Mouse (Mus musculus): ENCODE data around the gene Aldh3a2. TPM values are rescaled to one million over a fixed set of nuclear protein-coding genes. Genes with fewer than 3 reads are reported as not detected.
"Not testable (repeated sequence)": the region's sequence is repeated elsewhere in the genome, so short reads cannot be mapped to it uniquely, and the experiment has no call there.

Aldh3a2 gene
- 49.7 TPM for polyA plus RNA-seq (2021)

DNA sequence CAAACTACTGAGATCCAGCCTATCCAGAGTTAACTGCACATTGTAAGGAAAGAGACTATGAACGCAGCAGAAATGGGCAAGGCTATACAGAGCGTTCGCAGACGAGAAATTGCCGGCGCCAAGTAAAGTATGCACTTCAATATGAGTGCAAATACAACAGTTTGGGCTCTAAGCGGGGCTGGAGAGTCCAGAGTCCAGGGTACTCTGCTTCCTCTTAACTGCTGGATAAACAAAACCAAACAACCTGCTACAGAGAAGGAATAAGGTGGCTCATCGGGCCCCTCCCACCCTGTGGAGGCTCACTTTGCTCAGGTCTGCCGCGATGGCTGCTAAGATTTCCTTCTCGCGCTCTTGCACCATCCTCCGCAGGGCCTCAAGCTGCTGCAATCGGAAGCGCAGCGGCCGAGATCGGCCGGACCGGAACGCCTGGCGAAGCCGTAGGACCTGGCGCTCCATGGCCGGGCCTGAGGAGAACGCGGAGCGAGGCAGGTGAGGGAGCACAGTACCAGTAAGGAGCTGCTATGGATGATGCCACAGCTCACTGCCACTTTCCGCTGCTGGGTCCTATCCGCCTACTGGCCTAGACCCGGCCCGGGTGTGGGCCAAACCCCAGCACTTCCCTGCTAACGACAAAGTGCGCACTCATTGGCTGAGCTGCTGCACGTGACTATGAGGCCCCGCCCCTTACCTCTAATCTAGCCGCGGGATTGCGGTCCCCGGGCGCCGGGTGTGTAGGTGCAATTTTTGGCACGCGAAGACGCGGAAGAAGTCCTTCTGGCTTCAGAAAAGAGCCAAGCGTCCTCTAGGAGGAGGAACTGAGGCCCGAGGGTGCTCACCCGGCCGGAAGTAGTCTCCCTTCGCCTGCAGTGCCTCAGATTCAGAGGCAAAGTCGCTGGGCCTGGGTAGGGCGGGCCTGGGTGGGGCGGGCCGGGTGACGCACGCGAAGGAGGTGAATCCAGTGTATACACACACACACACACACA, at the start of gene Aldh3a2:
Gene Aldh3a2 (minus strand): TSS at position 914 of the 983 bp plus-strand sequence.
- TF ChIP-seq CTCF (IDR thresholded peaks at IDR 0.05): no peak
- H3K27me3 ChIP-seq: no peaks in the 10 kb centered on the region
- in situ Hi-C loops (cut with MboI; ENCODE audit: low pct_unique_long_range_greater_than_20kb): no loop called here
- ChIA-PET POLR2A (interaction anchor here (0.5 kb wide), 1 partner anchor 120 kb away, joined by 3 read pairs; no protein-coding TSS in a partner anchor), CTCF (no interaction called here)
- ATAC-seq: peak; percentile 98
- DNase-seq (ENCODE audit: low read depth, low spot score): peak; percentile 71

DNA sequence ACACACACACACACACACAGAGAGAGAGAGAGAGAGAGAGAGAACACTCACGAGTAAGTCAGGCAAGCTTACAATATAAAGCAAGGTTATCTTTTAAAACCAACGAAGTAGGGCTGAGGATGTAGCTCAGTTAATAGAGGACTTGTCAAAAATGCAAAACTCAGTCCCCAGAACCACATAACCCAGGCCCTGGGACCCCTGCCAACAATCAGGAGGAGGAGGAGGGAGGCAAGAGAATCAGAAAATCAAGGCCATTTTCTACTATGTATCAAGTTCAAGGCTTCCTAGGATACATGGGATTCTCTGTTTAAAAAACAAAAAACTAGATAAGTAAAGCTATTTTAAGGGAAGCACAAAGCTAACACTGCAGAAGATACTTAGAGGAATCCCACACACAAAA, 49.6 kb upstream of the Aldh3a2 start:
- no peak for TF ChIP-seq CTCF (IDR thresholded peaks at IDR 0.05)
- in situ Hi-C loops (cut with MboI; ENCODE audit: low pct_unique_long_range_greater_than_20kb): no loop called here
- CTCF ChIA-PET: no interaction called here
- POLR2A ChIA-PET: no interaction called here
- H3K27me3 ChIP-seq: peaks cover 12% of the 10 kb centered on the region
- no peak for ATAC-seq
- DNase-seq (ENCODE audit: low read depth, low spot score): no peak

DNA sequence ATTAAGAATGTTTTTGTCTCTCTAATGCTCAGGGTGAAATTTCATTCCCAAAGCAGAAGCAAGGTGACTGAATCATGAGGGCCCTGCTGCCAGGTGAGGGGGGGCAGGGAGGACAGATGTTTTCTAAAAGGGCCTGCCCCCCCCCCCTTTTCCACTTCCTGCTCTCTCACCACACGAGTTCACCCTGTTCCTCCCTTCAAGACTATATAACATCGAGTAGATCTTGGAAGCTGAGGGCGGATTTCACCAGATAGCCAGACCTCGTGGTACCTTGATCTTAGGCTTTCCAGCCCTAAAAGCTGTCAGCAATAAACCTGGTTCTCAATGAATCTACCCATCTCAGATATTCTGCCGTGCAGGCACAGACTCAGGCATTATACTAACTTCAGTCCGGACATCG, 43.1 kb upstream of the Aldh3a2 start:
- TF ChIP-seq CTCF (IDR thresholded peaks at IDR 0.05): no peak
- ChIA-PET POLR2A (no interaction called here), CTCF (no interaction called here)
- peaks cover 7% of the 10 kb centered on the region for H3K27me3 ChIP-seq
- DNase-seq (ENCODE audit: low read depth, low spot score) (no peak), ATAC-seq (no peak)
- in situ Hi-C loops (cut with MboI; ENCODE audit: low pct_unique_long_range_greater_than_20kb): no loop called here

DNA sequence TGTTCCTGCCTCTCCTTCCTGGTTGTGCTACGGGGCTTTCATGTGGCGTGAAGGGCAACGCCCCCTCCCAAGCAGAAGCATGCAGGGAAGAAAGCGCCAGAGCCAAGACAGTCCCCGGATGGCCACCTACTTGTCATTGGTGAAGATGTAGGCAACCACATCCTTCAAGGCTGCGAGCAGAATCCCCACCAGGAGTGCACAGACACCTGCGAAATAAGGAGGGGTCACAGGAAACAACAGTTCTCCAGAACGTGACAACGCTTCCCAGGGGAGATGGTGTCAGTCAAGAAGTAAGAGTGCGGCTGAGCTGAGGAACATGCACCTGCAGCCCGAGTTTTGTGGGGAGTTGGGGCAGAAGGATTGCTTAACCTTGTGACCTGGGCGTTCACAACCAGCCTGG, 42.6 kb upstream of the Aldh3a2 start:
- TF ChIP-seq CTCF (IDR thresholded peaks at IDR 0.05): no peak

DNA sequence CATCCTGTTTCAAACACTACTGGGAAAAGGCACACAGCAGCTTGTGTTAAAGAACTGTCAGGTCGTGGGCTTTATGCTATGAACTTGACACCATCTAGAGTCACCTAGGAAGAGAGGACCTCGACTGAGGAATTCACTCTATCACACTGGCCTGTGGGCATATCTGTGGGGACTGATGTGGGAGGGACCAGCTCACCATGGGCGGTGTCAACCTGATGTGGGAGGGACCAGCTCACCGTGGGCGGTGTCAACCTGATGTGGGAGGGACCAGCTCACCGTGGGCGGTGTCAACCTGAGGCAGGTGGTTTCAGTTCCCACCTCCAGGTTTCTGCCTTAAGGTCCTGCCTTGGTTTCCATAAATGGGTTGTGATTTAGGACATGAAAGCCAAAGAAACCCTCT, 40.5 kb upstream of the Aldh3a2 start:
- TF ChIP-seq CTCF (IDR thresholded peaks at IDR 0.05): no peak
- CTCF ChIA-PET: no interaction called here
- ATAC-seq: no peak
- POLR2A ChIA-PET: no interaction called here
- no peak for DNase-seq (ENCODE audit: low read depth, low spot score)
- in situ Hi-C loops (cut with MboI; ENCODE audit: low pct_unique_long_range_greater_than_20kb): no loop called here
- peaks cover 7% of the 10 kb centered on the region for H3K27me3 ChIP-seq

More for the DNA sequence above, 42.6 kb upstream of the Aldh3a2 start:
- ATAC-seq: no peak
- CTCF ChIA-PET: no interaction called here
- POLR2A ChIA-PET: no interaction called here
- peaks cover 7% of the 10 kb centered on the region for H3K27me3 ChIP-seq
- DNase-seq (ENCODE audit: low read depth, low spot score): no peak
- in situ Hi-C loops (cut with MboI; ENCODE audit: low pct_unique_long_range_greater_than_20kb): no loop called here

DNA sequence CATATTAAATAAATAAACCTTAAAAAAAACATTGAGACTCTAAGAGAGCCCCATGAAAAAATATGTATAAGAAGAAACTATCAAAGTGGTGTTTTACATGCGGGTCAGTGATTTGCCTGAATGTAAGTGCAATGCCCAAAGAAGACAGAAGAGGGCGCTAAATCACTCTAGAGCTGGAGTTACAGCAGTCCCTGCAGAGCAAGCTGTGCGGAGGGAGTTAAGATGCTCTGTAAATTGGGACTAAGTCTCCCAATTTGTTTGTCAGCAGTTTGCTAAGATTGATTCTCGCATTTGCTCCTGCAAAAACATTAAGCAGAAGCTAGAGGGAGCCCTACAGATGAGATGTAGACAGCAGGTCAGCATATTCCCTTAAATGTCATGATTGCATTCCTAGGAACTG, 38.1 kb upstream of the Aldh3a2 start:
- CTCF ChIA-PET: interaction anchor here (1.3 to 1.6 kb wide), 2 partner anchors 9 to 16 kb away, joined by 3 to 6 read pairs; no protein-coding TSS in a partner anchor
- in situ Hi-C loops (cut with MboI; ENCODE audit: low pct_unique_long_range_greater_than_20kb): no loop called here
- ATAC-seq: no peak
- peaks cover 7% of the 10 kb centered on the region for H3K27me3 ChIP-seq
- peak; percentile 78 for TF ChIP-seq CTCF (IDR thresholded peaks at IDR 0.05)
- POLR2A ChIA-PET: no interaction called here
- DNase-seq (ENCODE audit: low read depth, low spot score): peak; percentile 4

DNA sequence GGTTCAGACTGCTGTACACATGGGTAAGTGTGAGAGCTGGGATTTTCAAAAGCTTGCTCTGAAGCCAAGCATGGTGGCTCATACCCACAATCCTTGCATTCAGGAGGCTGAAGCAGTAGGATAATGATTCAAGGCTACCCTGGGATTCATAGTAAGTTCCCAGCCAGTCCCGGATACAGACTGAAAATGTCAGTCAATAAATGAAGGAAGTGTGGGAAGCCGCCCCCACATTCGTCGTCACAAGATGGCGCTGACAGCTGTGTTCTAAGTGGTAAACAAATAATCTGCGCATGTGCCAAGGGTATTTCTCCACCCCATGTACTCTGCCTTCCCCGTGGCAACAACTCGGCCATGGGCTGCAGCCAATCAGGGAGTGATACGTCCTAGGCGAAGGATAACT, 37.3 kb upstream of the Aldh3a2 start:
- POLR2A ChIA-PET: not testable (repeated sequence)

DNA sequence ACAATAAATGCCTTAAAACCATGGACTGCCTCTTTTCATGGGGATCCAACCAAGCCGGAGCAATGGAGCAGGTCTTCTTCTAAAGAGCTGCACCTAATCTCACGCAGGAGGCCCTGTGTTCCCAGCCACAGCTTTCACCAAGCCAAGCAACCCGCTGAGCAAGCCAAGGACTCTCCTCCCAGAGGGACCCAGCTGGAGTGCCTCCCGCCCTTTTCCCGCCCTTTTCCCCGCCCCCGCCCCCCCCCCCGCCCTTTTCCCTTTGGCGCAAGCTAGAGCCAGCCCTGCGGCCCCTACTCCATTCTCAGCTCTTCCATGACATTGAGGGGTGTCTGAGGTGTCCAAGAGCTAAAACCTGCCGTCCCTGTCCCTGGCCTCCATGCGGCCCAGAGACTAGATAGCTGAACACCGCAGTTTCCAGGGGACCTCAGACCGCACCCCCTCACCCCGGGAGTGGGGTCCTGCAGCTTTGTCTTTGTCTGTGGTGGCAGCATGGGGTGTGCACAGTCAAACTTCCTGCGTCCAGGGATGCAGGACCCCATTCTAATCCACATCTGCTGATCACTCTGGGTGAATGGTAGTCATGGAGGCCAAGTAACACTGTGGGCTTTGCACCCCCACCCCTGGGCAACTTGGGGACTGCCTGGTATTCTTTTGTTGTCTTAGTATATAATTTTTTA, 33.6 kb upstream of the Aldh3a2 start:
- ATAC-seq: no peak
- CTCF ChIA-PET: no interaction called here
- H3K27me3 ChIP-seq: no peaks in the 10 kb centered on the region
- in situ Hi-C loops (cut with MboI; ENCODE audit: low pct_unique_long_range_greater_than_20kb): no loop called here
- no peak for DNase-seq (ENCODE audit: low read depth, low spot score)
- no peak for TF ChIP-seq CTCF (IDR thresholded peaks at IDR 0.05)
- POLR2A ChIA-PET: no interaction called here

More for the DNA sequence above, 37.3 kb upstream of the Aldh3a2 start:
- in situ Hi-C loops (cut with MboI; ENCODE audit: low pct_unique_long_range_greater_than_20kb); ATAC-seq; CTCF ChIA-PET; DNase-seq (ENCODE audit: low read depth, low spot score); H3K27me3 ChIP-seq: not testable (repeated sequence)

DNA sequence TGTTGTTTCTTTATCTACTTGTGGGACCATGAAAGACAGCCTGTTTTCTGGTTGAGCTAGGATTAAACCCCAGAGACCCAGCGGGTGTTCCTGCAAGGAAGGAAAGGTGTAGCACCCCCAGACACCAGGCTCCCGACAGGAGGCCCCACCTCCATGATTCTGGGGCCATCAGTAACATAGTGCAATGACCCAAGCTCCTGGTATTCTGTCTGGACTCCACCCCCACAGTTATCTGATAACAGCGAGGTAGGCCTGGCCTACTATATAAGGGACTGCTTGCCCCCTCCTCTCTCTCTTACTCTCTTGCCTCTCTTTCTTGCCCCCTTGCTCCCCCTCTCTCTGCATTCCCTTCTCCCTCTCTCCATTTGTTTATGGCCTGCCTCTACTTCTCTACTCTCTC, 32.9 kb upstream of the Aldh3a2 start:
- CTCF ChIA-PET: interaction anchor here (1.0 kb wide), 1 partner anchor 10 kb away, joined by 3 read pairs; no protein-coding TSS in a partner anchor
- POLR2A ChIA-PET: interaction anchor here (0.6 to 1.4 kb wide), 2 partner anchors 12 to 45 kb away, joined by 3 read pairs; no protein-coding TSS in a partner anchor
- TF ChIP-seq CTCF (IDR thresholded peaks at IDR 0.05): no peak
- H3K27me3 ChIP-seq: no peaks in the 10 kb centered on the region
- in situ Hi-C loops (cut with MboI; ENCODE audit: low pct_unique_long_range_greater_than_20kb): no loop called here
- DNase-seq (ENCODE audit: low read depth, low spot score) (no peak), ATAC-seq (no peak)

DNA sequence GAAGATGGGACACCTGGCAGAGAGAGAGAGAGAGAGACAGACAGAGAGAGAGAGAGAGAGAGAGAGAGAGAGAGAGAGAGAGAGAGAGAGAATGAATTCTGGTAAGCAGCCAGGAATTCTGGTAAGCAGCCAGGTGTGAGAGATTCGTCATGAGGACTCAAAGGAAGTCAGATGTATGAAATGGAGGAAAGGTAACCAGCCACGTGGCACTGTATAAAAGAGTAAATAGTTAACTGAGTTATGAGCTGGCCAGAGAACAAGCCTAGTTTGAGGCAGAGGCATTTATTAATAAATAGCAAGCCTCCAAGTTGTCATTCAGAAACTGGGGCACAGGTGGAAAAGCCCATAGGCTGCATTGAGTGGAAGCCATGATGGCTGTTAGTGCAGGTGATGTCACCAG, 30.6 kb upstream of the Aldh3a2 start:
- in situ Hi-C loops (cut with MboI; ENCODE audit: low pct_unique_long_range_greater_than_20kb): no loop called here
- TF ChIP-seq CTCF (IDR thresholded peaks at IDR 0.05): no peak
- POLR2A ChIA-PET: no interaction called here
- DNase-seq (ENCODE audit: low read depth, low spot score): no peak
- CTCF ChIA-PET: interaction anchor here (1.1 kb wide), 1 partner anchor 15 kb away, joined by 3 read pairs; no protein-coding TSS in a partner anchor
- no peak for ATAC-seq
- no peaks in the 10 kb centered on the region for H3K27me3 ChIP-seq

DNA sequence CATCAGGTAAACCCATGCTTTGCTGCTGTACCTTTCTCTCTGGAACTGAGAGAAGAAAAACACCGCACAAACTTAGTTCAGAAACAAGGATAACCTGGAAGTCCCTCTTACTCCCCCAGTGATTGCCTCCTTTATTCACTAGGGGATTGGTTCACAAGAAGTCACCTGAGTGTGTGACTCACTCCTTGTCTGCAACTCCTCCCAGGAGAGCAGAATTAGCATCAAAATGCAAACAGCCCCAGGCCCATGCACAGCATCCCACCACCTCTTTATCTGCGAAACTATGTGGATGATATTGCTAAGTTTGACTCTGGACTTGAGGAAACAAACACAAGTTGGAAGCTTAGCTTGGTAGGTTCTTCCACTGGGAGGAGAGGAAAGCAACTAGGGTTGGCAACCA, 30.1 kb upstream of the Aldh3a2 start:
- no peaks in the 10 kb centered on the region for H3K27me3 ChIP-seq
- CTCF ChIA-PET: interaction anchor here (1.1 kb wide), 1 partner anchor 15 kb away, joined by 3 read pairs; no protein-coding TSS in a partner anchor
- ATAC-seq: no peak
- POLR2A ChIA-PET: no interaction called here
- in situ Hi-C loops (cut with MboI; ENCODE audit: low pct_unique_long_range_greater_than_20kb): no loop called here
- DNase-seq (ENCODE audit: low read depth, low spot score): no peak
- TF ChIP-seq CTCF (IDR thresholded peaks at IDR 0.05): no peak
